Mouse (Mus musculus) A20 (cell line): ENCODE measurements around the gene Gm37240.
A peak's percentile ranks its signal among the peaks of the same experiment; 100 is the strongest.

ENCODE experiments used
- DNase-seq: peaks from one replicate; pipeline ENCODE4 v3.0.0-alpha.2; 2011; ENCODE audit warnings: low read depth, low spot score

Gm37240 gene

GRCm38 (mm10) chr3:85827283-85827682 is 60.0 kb downstream of the Gm37240 start:
- no peak for DNase-seq

- DNase-seq = no peak
Measured at GRCm38 (mm10) chr3:85820839-85821548, 66.3 kb downstream of the Gm37240 start.

- no peak for DNase-seq
Measured at GRCm38 (mm10) chr3:85819319-85819718, 68.0 kb downstream of the Gm37240 start.

GRCm38 (mm10) chr3:85817191-85817590 is 70.1 kb downstream of the Gm37240 start, which contains the start of gene Fam160a1:
Gene Fam160a1, minus strand, starts transcription at chr3:85817291.
- DNase-seq = no peak

- no peak for DNase-seq
Measured at GRCm38 (mm10) chr3:85814241-85814640, 73.1 kb downstream of the Gm37240 start.

- DNase-seq = no peak
Measured at GRCm38 (mm10) chr3:85813101-85814014, 74.0 kb downstream of the Gm37240 start.

- DNase-seq = no peak
Measured at GRCm38 (mm10) chr3:85812010-85812409, 75.3 kb downstream of the Gm37240 start.

- no peak for DNase-seq
Measured at GRCm38 (mm10) chr3:85793166-85793565, 94.2 kb downstream of the Gm37240 start.

GRCm38 (mm10) chr3:85789748-85790147 is 97.6 kb downstream of the Gm37240 start:
- no peak for DNase-seq

GRCm38 (mm10) chr3:85786501-85786900 is 100.8 kb downstream of the Gm37240 start:
- DNase-seq = no peak

- DNase-seq = no peak
Measured at GRCm38 (mm10) chr3:85780906-85781305, 106.4 kb downstream of the Gm37240 start.

- DNase-seq = no peak
Measured at GRCm38 (mm10) chr3:85780332-85780731, 107.0 kb downstream of the Gm37240 start.

- DNase-seq = no peak
Measured at GRCm38 (mm10) chr3:85777841-85778240, 109.5 kb downstream of the Gm37240 start.

GRCm38 (mm10) chr3:85777356-85777755 is 110.0 kb downstream of the Gm37240 start:
- DNase-seq = no peak

- no peak for DNase-seq
Measured at GRCm38 (mm10) chr3:85776707-85777106, 110.6 kb downstream of the Gm37240 start.

GRCm38 (mm10) chr3:85776126-85776525 is 111.2 kb downstream of the Gm37240 start:
- no peak for DNase-seq

GRCm38 (mm10) chr3:85773886-85774285 is 113.4 kb downstream of the Gm37240 start:
- no peak for DNase-seq

GRCm38 (mm10) chr3:85773425-85773824 is 113.9 kb downstream of the Gm37240 start:
- peak; percentile 41 for DNase-seq

- DNase-seq = no peak
Measured at GRCm38 (mm10) chr3:85764937-85765337, 122.4 kb downstream of the Gm37240 start.

- no peak for DNase-seq
Measured at GRCm38 (mm10) chr3:85764008-85764834, 123.1 kb downstream of the Gm37240 start.

- DNase-seq = no peak
Measured at GRCm38 (mm10) chr3:85757944-85758343, 129.4 kb downstream of the Gm37240 start.

GRCm38 (mm10) chr3:85757435-85757834 is 129.9 kb downstream of the Gm37240 start:
- no peak for DNase-seq
